Mouse (Mus musculus) embryonic facial prominence, embryonic 13.5 days (tissue): Measurements from ENCODE around the gene Tomm34. TPM values are rescaled to one million over a fixed set of nuclear protein-coding genes. Genes with fewer than 3 reads are reported as not detected.

Source experiments
- ATAC-seq: fragments of 200-750 bp; cut with Nextera tagmentation; 2 replicates; pipeline ENCODE4 v1.8.0; 2017; ENCODE audit warnings: low read depth; ENCODE audit not compliant: insufficient number of reproducible peaks, insufficient read depth, low FRiP score, low TSS enrichment
- H3K27ac ChIP-seq: fragments of 300-500 bp; sonication (generic); 2 replicates; pipeline ENCODE4 v1.5.1; 2015; ENCODE audit warnings: moderate library complexity, mild to moderate bottlenecking, inconsistent platforms
- H3K27me3 ChIP-seq: fragments of 300-500 bp; sonication (generic); 2 replicates; pipeline ENCODE4 v1.6.1; 2015; ENCODE audit warnings: mild to moderate bottlenecking, inconsistent platforms
- H3K36me3 ChIP-seq: fragments of 300-500 bp; sonication (generic); 2 replicates; pipeline ENCODE4 v1.6.1; 2015; ENCODE audit warnings: mild to moderate bottlenecking, inconsistent platforms
- H3K4me1 ChIP-seq: fragments of 300-500 bp; sonication (generic); 2 replicates; pipeline ENCODE4 v1.6.1; 2015; ENCODE audit warnings: inconsistent platforms
- H3K4me2 ChIP-seq: fragments of 300-500 bp; sonication (generic); 2 replicates; pipeline ENCODE4 v1.6.1; 2015; ENCODE audit warnings: moderate library complexity, mild to moderate bottlenecking, inconsistent platforms
- H3K4me3 ChIP-seq: fragments of 300-500 bp; sonication (generic); 2 replicates; pipeline ENCODE4 v1.5.1; 2015; ENCODE audit warnings: mild to moderate bottlenecking, inconsistent platforms
- H3K9ac ChIP-seq: fragments of 300-500 bp; sonication (generic); 2 replicates; pipeline ENCODE4 v1.6.1; 2015; ENCODE audit warnings: mild to moderate bottlenecking, inconsistent platforms
- H3K9me3 ChIP-seq: fragments of 300-500 bp; sonication (generic); 2 replicates; pipeline ENCODE4 v1.6.1; 2016; ENCODE audit warnings: inconsistent platforms
- WGBS: fragments of 180-500 bp; shearing (Covaris S2); methylation state at CpG from one replicate; pipeline ENCODE4 v1.1.7; 2015; ENCODE audit warnings: mixed read lengths; 5-methylcytosine and 5-hydroxymethylcytosine counted together
- polyA plus RNA-seq: library from polyadenylated mRNA; unstranded; fragments of >200 nt; fragmentation: Nextera tagmentation; extraction: Ambion mirVana; gene quantifications from 2 replicates; pipeline ENCODE4 v1.2.1, GENCODE M21; 2015

Gene Tomm34
- polyA plus RNA-seq, 1 experiment from 2014 or later, result 59.1 TPM

GRCm38 (mm10) chr2:164038407-164039028, 32.5 kb downstream of the Tomm34 start:
- Histone ChIP-seq H3K27ac (no peak overlapping the region), H3K9me3 (no peaks in the 10 kb centered on the region), H3K9ac (no peak overlapping the region), H3K36me3 (no peaks in the 10 kb centered on the region), H3K27me3 (no peaks in the 10 kb centered on the region), H3K4me2 (no peak overlapping the region), H3K4me1 (peaks cover 6% of the 10 kb centered on the region; the same call in 1 of the 2 replicates), H3K4me3 (no peak overlapping the region)
- WGBS, result 80% methylated on average over 1 of the region's 1 CpGs
- peak; percentile 54; the same call in 1 of the 2 replicates for ATAC-seq

GRCm38 (mm10) chr2:164036520-164037019, 34.4 kb downstream of the Tomm34 start:
- ATAC-seq, result peak; percentile 38; the same call in 1 of the 2 replicates
- H3K9ac ChIP-seq, result no peak overlapping the region
- peaks cover 6% of the 10 kb centered on the region; the same call in 1 of the 2 replicates for H3K4me1 ChIP-seq
- no peak overlapping the region for H3K27ac ChIP-seq
- H3K9me3 ChIP-seq, result 0 out of 2 replicates have a peak, but pooled peaks cover 3% of the 10 kb centered on the region
- WGBS, result 45% methylated on average over 10 of the region's 10 CpGs
- no peaks in the 10 kb centered on the region for H3K36me3 ChIP-seq
- no peaks in the 10 kb centered on the region for H3K27me3 ChIP-seq
- no peak overlapping the region for H3K4me3 ChIP-seq
- H3K4me2 ChIP-seq, result no peak overlapping the region

- ATAC-seq, result no peak
- no peaks in the 10 kb centered on the region for H3K36me3 ChIP-seq
- 92% methylated on average over 3 of the region's 3 CpGs for WGBS
- no peak overlapping the region for H3K4me2 ChIP-seq
- 0 out of 2 replicates have a peak, but pooled peaks cover 3% of the 10 kb centered on the region for H3K9me3 ChIP-seq
- no peak overlapping the region for H3K4me3 ChIP-seq
- peaks cover 8% of the 10 kb centered on the region for H3K4me1 ChIP-seq
- H3K27ac ChIP-seq, result no peak overlapping the region
- H3K27me3 ChIP-seq, result no peaks in the 10 kb centered on the region
- H3K9ac ChIP-seq, result no peak overlapping the region
These were observed 38.0 kb downstream of the Tomm34 start for GRCm38 (mm10) chr2:164032973-164033372.

DNA sequence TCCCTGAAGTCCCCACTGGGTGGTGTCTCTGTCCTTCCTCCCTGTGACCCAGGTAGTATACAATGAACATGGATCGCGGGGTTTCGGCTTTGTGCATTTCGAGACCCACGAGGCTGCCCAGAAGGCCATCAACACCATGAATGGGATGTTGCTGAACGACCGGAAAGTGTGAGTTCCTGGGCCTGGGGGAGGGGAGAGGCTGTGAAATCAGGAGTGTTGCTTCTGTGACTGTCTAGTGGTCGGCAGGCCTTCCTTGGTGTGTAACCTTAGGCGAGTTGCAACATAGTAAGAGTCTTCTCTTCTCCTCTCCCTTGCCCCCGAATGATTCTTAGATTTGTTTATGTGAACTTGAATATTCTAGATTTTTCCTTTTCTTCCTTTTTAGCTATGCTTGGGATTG, 39.8 kb downstream of the Tomm34 start:
- H3K4me3 ChIP-seq, result no peak overlapping the region
- no peak overlapping the region for H3K9ac ChIP-seq
- no peak overlapping the region for H3K4me2 ChIP-seq
- H3K9me3 ChIP-seq, result 0 out of 2 replicates have a peak, but pooled peaks cover 3% of the 10 kb centered on the region
- no peaks in the 10 kb centered on the region for H3K36me3 ChIP-seq
- no peak overlapping the region for H3K27ac ChIP-seq
- no peak for ATAC-seq
- WGBS, result 74% methylated on average over 10 of the region's 10 CpGs
- H3K4me1 ChIP-seq, result peaks cover 8% of the 10 kb centered on the region; the same call in 1 of the 2 replicates
- H3K27me3 ChIP-seq, result no peaks in the 10 kb centered on the region

- Histone ChIP-seq H3K27me3 (no peaks in the 10 kb centered on the region), H3K4me3 (no peak within 1 kb of the TSS), H3K4me1 (peaks cover 8% of the 10 kb centered on the region; the same call in 1 of the 2 replicates), H3K4me2 (no peak within 1 kb of the TSS), H3K36me3 (peaks cover 1% of the 10 kb centered on the region; the same call in 1 of the 2 replicates), H3K9ac (no peak within 1 kb of the TSS), H3K27ac (no peak within 1 kb of the TSS), H3K9me3 (no peaks in the 10 kb centered on the region)
- WGBS, result 84% methylated on average over 16 of the region's 16 CpGs
- ATAC-seq, result no peak
These were observed 45.8 kb downstream of the Tomm34 start, which contains the start of gene Pabpc1l for GRCm38 (mm10) chr2:164025150-164025549. Gene Pabpc1l (plus strand): TSS chr2:164025450.

- Histone ChIP-seq H3K36me3 (peaks cover 30% of the 10 kb centered on the region), H3K4me1 (no peaks in the 10 kb centered on the region), H3K27ac (no peak overlapping the region), H3K27me3 (no peaks in the 10 kb centered on the region), H3K4me2 (no peak overlapping the region), H3K4me3 (no peak overlapping the region), H3K9ac (no peak overlapping the region), H3K9me3 (no peaks in the 10 kb centered on the region)
- ATAC-seq, result no peak
- WGBS, result 54% methylated on average over 2 of the region's 2 CpGs
These were observed 48.9 kb downstream of the Tomm34 start for GRCm38 (mm10) chr2:164022104-164022503.

DNA sequence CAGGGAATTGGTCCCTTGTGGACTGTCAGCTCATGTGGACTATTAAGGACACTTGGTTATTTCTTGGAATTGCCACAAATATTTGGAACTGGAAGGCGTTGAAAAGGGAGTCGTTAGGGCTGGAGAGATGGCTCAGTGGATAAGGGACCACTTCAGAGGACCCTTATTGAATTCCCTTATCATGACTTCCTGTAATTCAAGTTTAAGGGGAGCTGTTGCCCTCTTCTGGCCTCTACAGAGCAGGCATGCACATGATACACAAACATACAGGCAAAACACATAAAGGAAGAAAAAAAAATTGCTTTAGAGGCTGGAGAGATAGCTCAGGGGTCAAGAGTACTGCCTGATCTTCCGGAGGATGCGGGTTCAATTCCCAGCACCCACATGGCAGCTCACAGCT, 51.0 kb downstream of the Tomm34 start:
- no peaks in the 10 kb centered on the region for H3K27me3 ChIP-seq
- no peak overlapping the region for H3K4me2 ChIP-seq
- ATAC-seq, result no peak
- H3K4me1 ChIP-seq, result no peaks in the 10 kb centered on the region
- no peak overlapping the region for H3K4me3 ChIP-seq
- WGBS, result 86% methylated on average over 4 of the region's 4 CpGs
- H3K27ac ChIP-seq, result no peak overlapping the region
- H3K36me3 ChIP-seq, result peaks cover 51% of the 10 kb centered on the region
- H3K9ac ChIP-seq, result no peak overlapping the region
- H3K9me3 ChIP-seq, result no peaks in the 10 kb centered on the region

- Histone ChIP-seq H3K4me2 (no peak overlapping the region), H3K9me3 (no peaks in the 10 kb centered on the region), H3K27ac (no peak overlapping the region), H3K4me3 (no peak overlapping the region), H3K9ac (no peak overlapping the region), H3K27me3 (no peaks in the 10 kb centered on the region), H3K4me1 (no peaks in the 10 kb centered on the region), H3K36me3 (peaks cover 61% of the 10 kb centered on the region)
- ATAC-seq, result no peak
- 92% methylated on average over 3 of the region's 3 CpGs for WGBS
These were observed 52.1 kb downstream of the Tomm34 start for GRCm38 (mm10) chr2:164018910-164019309.

DNA sequence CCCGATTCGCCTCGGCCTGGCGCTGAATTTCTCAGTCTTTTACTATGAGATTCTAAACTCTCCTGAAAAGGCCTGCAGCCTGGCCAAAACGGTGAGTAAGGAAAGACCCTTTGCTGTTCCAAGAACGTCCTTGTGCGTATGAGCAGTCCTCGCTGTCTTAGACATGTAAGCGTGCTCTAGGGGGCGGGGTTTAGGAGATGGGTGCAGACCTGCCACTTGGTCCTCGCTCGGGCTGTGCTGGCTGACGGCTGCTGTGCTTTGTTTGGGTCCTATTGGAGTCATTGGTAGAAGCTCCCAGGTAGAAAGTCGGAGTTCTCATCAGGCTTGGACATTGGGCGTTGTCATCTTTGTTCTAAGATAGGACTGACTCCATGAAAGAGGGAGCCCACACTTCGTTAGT, 55.7 kb downstream of the Tomm34 start:
- Histone ChIP-seq H3K27me3 (no peaks in the 10 kb centered on the region), H3K4me3 (no peak overlapping the region), H3K9ac (no peak overlapping the region), H3K27ac (no peak overlapping the region), H3K36me3 (peaks cover 86% of the 10 kb centered on the region), H3K9me3 (no peaks in the 10 kb centered on the region), H3K4me2 (no peak overlapping the region), H3K4me1 (no peaks in the 10 kb centered on the region; the same call in 1 of the 2 replicates)
- WGBS, result 91% methylated on average over 16 of the region's 16 CpGs
- ATAC-seq, result no peak

DNA sequence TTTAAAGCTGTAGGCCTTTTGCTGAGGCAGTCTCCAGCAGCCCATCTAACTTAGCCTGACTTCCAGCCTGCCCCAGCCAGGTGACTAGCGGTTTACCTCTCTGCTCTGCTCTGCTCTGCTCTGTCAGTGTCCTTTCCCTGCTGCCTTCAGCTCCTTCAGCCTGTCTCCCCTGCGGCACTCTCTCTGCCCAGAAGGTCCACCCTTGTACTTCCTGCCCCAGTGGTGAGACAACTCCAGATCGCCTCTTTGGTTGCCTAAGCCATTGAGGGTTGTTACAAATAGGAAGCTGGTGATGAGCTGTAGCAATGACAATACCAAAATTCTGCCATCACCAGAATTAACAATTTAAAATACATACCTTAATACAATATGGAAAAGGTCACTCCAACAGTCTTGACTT, 60.0 kb downstream of the Tomm34 start:
- ATAC-seq, result no peak
- no peaks in the 10 kb centered on the region for H3K9me3 ChIP-seq

GRCm38 (mm10) chr2:164010496-164010895, 60.5 kb downstream of the Tomm34 start:
- no peaks in the 10 kb centered on the region for H3K27me3 ChIP-seq
- H3K9ac ChIP-seq, result no peak overlapping the region
- H3K4me3 ChIP-seq, result no peak overlapping the region
- no peaks in the 10 kb centered on the region for H3K9me3 ChIP-seq
- no peak for ATAC-seq
- no peak overlapping the region for H3K27ac ChIP-seq
- peaks cover 41% of the 10 kb centered on the region for H3K36me3 ChIP-seq
- peaks cover 24% of the 10 kb centered on the region for H3K4me1 ChIP-seq
- WGBS, result 78% methylated on average over 5 of the region's 5 CpGs
- no peak overlapping the region for H3K4me2 ChIP-seq

More for the DNA sequence above, 60.0 kb downstream of the Tomm34 start:
- H3K36me3 ChIP-seq, result peaks cover 46% of the 10 kb centered on the region
- no peaks in the 10 kb centered on the region for H3K27me3 ChIP-seq
- no peak overlapping the region for H3K9ac ChIP-seq
- H3K4me2 ChIP-seq, result no peak overlapping the region
- H3K27ac ChIP-seq, result no peak overlapping the region
- H3K4me1 ChIP-seq, result peaks cover 20% of the 10 kb centered on the region
- no peak overlapping the region for H3K4me3 ChIP-seq
- WGBS, result 94% methylated on average over 3 of the region's 3 CpGs

- Histone ChIP-seq H3K27ac (no peak overlapping the region), H3K36me3 (peaks cover 28% of the 10 kb centered on the region), H3K4me1 (peaks cover 31% of the 10 kb centered on the region), H3K4me2 (no peak overlapping the region), H3K9ac (no peak overlapping the region), H3K9me3 (no peaks in the 10 kb centered on the region), H3K27me3 (no peaks in the 10 kb centered on the region), H3K4me3 (no peak overlapping the region)
- WGBS, result 91% methylated on average over 6 of the region's 6 CpGs
- ATAC-seq, result no peak
These were observed 61.7 kb downstream of the Tomm34 start for GRCm38 (mm10) chr2:164009227-164009626.
